Mouse (Mus musculus) bone marrow macrophage, adult 2 months (primary cell): ENCODE measurements at regions not wholly inside any gene's neighbourhood (a gene's known extent, or its start where the extent isn't known, plus 50 kb on each side); places are given as distances from the start of the nearest gene placed in this dataset.

Experiments used
- CTCF ChIP-seq: IDR thresholded peaks from 2 replicates; pipeline ENCODE4 v1.5.1; 2012; ENCODE audit warnings: low read depth, mild to moderate bottlenecking, low read length, moderate library complexity
- POLR2A ChIP-seq: IDR thresholded peaks from 2 replicates; pipeline ENCODE4 v1.6.1; 2012; ENCODE audit warnings: mild to moderate bottlenecking, low read depth, low read length, borderline replicate concordance

GRCm38 (mm10) chr4:99475701-99476218, 180.1 kb downstream of the Gm12689 start:
- no peak for TF ChIP-seq CTCF
- TF ChIP-seq POLR2A, result no peak
